Mouse (Mus musculus) gonadal fat pad, adult 2 months (tissue): ENCODE data around the gene Mrpl34. TPM values are rescaled to one million over a fixed set of nuclear protein-coding genes. Genes with fewer than 3 reads are reported as not detected.
A peak's percentile ranks its signal among the peaks of the same experiment; 100 is the strongest.

Experiments
- DNase-seq: peaks from one replicate; pipeline ENCODE4 v3.0.0-alpha.2; 2012; ENCODE audit warnings: low read depth
- polyA plus RNA-seq: library from polyadenylated mRNA; depleted of rRNA; stranded (reverse); fragments of >200 nt; gene quantifications from 2 replicates; pipeline ENCODE4 v1.2.3, GENCODE M21; 2012

The Mrpl34 gene
- polyA plus RNA-seq, 1 experiment = 63.7 TPM

DNA sequence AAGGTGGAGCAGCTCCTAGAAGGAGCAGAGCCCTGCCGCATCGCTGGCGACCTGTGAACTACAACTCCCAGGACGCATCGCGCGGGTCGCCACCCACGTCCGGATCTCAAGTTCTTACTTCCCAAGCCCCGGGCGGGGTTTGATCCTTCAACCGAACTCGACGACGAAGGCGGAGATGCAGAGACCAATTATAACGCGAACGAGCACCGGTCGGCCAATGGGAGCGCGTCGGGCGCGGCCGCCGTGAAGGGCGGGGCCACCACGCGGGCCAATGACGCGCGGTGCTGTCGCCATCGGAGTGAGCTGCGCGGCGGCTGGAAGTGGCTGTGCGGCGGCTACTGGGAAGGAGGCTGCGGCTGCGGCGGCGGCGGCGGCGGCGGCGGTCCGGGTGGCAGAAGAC lies 4.2 kb downstream of the Mrpl34 start, which contains the start of gene Dda1:
Gene Dda1, plus strand, starts transcription at position 284 of the 400 bp plus-strand sequence.
- DNase-seq = no peak

GRCm38 (mm10) chr8:71469411-71469810 lies 4.7 kb downstream of the Mrpl34 start:
- no peak for DNase-seq

DNA sequence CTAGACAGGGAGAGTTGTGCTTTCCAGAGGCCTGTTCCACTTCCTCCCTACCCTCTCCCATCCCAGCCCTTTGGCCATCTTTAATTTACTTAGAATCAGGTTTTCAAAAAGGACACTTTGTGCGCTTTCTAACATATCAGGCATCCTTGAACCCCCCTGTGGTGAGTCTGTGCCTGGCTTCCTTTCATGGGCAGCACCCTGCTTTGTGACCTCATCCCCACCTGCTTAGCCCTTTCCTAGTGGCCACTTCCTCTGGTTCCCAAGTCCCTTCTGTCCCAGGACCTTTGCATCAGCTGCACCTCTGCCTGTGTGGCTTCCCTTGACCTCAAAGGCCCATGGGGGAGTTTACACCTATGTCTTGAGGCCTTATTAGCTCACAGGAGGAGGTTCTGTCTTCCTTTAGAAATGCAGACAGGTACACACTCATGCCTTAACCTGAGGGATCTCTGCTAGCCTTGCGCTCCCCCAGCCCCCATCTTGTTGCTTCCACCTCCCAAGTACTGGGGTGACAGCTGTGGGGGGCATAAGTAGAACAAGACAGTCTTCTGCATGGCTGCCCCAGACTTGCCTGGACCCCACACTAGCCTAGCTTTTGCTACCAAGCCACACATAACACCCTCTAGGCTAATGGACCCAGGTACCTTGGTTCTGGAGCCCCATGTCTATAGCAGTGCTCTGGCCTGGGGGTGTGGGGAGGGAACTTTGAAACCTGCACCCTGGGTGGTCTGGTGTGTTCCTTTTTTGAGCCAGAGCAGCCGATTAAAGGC lies 5.6 kb downstream of the Mrpl34 start:
- no peak for DNase-seq

DNA sequence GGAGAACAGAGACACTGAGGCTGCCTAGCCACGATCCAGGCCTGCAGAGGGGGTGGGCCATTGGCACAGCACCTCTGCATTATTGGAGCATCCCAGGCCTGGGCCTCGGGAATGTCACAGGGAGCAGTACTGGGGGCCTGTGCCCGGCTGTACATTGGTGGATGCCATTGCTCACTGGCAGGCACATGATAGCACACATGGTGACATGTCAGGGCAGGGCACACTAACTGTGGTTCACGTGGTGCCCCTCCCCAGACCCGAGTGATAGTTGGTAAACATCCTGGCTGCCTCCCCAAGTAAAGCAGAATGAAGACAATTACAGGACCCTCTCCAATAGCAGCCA lies 6.1 kb downstream of the Mrpl34 start:
- DNase-seq = no peak

- DNase-seq = no peak
Measured at GRCm38 (mm10) chr8:71471861-71472260, 7.1 kb downstream of the Mrpl34 start.

DNA sequence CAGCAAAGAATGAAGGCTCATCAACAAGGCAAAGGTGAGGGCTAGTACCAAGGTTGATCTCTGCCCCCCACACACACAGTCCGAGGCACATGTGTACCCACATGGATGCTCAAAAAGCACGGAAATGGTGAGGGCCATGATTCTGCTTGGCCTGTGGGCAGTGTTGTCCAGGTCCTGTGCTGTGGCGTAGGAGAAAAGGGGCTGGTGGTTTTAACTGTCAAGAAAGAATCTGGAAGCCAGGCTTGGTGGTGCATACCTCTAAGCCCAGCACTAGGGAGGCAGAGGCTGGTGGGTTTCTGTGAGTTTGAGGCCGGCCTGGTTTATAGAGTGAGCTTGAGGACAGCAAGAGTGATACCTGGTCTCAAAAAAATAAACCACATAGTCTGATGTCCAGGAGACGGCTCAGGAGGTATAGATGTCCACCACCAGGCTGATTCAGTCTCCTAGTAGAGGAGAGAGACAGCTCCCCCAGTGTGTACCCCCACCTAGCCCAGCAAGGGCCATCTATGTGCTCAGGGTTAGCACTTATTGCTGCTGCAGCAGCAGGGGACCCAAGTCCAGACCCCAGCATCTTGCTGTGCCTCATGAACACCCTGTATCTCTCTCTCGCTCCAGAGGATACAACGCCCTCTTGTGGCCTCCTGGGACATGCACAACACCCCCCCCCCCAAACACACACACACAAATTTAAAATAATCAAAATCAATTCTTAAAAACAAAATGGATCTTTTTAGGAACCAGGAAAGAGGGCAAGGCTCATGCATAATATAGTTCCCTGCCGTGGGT lies 8.0 kb downstream of the Mrpl34 start:
- DNase-seq = no peak

DNA sequence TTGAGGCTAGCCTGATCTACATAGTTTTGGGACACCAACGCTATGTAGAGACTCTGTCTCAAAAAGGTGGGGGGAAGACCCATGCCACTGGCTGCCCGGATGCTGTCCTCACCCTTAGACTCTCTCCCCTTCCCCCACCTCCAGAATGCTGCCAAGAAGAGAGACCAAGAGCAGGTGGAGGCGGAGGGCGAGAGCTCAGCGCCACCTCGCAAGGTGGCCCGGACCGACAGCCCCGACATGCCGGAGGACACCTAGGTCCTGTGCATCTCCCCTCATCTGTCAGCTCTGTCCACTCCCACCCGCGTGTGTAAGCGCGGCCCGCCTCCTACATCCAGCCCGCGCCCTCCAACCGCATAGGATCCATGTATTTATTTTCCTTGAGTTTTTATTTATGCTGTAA lies 9.6 kb downstream of the Mrpl34 start:
- DNase-seq = no peak

DNA sequence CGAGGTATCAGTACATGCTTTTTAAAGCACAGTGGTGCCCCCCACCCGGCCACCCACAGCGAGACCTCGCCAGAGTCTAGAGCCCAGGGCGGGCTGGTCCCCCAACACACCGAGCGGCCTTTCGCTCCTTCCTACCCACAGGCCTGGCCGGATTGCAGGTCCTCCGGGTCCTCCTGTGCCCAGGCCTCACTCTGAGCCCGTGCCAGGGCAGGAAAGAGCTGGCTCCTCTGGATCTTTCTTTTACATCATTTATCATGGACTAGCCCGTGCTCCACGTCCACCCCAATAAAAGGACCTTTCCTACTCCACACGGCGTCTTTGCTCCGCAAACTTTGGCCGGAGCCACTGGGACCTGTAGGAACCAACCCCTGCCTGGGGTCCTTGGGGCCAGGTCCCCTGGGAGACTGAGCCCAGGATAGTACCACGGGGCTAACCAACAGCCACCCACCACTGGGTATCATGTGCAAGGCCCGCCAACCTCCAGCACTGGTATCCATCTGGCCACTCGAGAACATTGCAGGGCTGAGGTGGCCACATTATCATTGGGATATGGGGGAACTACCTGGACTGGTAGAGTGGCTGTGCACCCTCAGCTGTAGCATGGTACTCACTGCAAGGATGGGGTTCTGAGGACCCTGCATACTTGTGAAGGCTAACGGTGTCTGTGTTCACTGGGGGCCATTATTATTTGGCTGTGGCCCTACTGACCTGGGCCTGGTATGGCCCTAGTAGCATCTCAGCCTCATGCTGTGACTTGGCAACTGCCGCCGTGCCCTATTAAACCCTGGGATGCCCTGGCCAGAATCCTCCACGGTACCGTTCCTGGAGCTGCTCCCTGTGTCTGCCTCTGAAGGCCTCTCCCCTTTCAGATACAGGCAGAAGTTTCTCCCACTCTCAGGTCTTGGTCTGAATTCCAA lies 10.3 kb downstream of the Mrpl34 start:
- no peak for DNase-seq

DNA sequence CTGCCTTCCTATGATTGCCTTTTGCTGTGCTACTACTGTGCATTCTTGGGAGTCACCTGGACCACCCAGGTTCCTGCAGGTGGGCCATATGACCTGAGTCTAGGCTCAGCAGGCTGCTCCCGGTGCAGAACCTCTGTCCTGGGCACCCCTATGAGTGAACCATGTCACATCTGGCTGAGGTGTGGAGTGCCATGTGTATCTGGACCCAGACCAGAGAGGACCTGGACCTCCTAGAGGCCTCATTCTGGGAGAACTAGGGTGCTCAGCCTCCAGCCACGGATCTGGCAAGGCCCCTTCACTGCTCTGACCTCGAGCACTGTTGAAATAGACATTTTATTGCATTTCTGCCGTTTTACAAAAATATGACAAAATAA lies 10.9 kb downstream of the Mrpl34 start:
- DNase-seq = no peak

DNA sequence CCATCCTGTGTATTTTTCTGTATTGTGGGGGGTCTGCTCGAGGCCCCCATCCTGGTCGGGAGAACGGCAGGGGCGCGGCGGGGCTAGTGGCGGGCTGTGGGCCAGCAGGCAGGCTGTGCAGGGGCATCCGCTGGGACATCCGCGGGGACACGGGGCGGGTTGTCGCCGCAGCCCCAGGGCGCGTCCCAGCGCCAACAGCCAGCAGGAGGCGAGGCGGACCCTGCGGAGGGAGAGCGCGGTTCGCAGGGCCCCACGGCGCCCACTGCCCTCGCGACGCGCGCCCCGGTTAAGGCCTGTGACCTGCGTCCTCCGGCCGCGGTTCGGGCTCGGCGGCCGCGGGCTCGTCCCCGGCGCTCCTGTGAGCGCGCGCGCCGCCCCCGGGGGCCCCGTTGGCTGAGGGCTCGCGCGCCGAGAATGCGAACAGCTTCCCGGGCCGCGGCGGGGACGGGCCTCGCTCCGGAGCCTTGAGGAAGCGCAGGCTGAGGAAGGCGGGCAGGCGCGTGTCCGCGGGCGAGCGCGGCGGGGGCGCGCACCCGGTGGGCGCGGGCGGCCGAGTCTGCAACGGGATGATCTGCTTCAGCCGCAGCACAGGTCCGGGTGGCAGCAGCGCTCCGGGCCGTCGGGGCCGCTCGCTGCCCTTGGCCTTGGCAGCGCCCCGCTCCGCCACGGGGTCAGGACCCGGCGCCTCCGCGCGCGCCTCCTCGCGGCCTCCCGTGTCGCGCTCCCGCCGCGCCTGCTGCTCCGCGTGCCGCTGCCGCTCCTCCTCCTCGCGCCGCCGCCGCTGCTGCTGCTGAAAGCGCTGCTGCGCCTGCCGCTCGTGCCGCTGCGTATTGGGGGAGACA lies 11.6 kb downstream of the Mrpl34 start:
- DNase-seq = no peak

DNA sequence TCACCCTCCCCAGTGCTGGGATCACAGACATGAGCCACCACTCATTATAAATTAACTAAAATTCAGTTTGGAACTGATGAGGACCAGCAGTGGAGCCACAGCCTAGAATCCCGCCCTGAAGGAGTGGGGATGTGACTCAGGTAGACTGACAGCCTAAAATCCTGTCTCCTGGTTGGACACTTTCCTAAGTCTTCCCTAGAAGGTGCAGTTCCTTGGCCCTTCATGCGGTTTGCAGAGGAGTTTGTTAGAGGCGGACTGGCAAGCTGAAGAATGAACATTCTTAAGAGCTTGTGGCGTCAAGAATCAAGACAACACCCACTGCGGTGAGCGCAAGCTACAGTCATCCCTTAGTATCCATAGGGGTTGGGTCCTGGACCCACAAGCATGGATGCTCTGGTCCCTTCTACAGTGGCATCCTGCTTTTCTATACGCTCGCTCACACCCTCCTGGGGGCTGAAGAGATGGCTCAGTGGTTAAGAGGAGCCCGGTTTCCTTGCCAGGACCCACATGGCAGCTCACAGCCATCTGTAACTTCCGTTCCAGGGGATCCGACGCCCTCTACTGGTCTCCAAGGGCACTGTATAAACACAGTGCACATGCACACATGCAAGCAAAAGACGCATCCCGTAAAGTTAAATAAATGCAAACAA lies 12.6 kb downstream of the Mrpl34 start:
- DNase-seq = no peak

DNA sequence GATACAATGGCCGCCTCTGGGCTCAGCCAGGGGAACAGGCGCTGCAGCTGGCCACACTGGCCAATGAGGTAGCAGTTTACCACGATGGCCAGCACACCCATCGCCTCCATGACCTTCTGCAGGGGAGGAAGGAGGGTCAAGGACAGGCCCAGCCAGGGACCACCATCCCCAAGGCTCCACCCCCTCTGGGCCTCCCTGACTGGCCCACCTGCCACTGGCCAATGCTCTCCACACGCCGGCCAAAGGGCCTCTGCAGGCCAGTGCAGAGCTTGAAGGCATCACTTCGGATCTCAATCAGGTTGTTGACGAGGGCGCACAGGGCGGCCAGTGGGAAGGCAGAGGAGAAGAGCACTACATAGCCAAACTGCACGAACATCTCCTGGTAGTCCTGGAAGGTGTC lies 14.2 kb downstream of the Mrpl34 start:
- DNase-seq = no peak

GRCm38 (mm10) chr8:71483932-71484331 lies 19.2 kb downstream of the Mrpl34 start:
- no peak for DNase-seq

DNA sequence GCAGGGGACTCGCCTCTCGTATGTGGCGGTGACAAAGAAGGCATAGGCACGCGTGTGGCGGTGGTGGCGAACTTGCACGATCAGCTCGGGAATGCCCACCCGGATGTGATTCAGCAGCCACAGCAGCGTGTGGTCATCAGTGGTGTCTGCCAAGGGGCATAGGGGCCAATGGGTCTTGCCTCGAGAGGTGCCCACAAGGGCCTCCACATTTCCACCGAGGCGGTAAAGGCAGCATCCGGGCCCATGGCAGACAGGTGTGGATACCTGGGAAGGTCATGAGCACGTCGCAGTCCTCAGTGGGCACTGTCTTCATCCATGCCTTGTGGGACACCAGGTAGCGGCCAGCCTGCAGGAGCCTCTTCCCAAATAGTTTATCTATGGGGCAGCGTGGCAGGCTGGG lies 20.0 kb downstream of the Mrpl34 start:
- no peak for DNase-seq

DNA sequence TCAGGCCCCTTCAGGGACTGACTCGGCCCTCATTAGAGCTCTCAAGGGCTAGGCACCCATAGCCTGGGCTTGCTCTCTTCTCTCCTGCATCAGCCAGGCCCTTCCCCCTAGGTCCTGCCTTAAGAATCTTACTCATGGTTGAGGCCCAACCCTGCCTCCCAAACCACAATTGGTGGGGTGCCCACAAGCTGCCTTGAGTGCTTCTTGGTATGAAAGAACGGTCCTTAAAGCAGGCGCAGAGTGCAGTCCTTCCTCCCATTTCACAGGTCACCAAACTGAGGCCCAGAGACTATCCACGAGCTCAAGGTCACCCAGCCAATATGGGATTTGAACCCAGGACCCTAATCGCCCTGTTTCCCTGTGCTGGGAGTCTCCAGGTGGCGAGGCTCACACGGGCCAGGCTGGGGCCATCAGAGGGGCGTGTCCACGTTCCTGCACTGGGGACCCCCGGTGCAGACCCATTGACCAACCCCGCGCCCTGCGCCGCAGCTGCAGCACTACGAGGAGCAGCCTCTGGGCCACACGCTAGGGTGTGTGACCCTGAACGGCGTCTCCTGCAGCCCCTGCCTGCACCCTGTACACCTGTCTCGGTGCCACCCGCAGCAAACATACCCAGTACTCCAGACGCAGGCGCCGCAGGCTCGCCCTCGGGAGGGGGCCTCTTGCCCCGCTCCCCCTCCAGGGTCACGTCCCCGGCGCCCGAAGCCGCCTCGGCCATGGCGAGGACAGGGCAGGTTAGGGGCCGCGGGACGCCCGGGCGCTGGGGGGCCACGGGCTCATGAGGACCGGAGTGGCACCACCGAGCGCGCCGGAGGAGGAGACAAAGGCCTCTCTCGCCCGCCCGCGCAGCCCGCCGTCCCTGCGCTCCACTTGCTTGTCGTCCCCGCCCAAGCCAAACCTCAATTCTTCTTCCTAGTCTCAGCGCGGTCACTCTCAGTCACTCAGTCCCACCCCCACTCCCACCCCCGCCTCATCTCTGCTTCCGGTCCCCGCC lies 20.7 kb downstream of the Mrpl34 start, which contains the start of gene Ano8:
Gene Ano8, minus strand, starts transcription at position 822 of the 994 bp plus-strand sequence.
- no peak for DNase-seq

DNA sequence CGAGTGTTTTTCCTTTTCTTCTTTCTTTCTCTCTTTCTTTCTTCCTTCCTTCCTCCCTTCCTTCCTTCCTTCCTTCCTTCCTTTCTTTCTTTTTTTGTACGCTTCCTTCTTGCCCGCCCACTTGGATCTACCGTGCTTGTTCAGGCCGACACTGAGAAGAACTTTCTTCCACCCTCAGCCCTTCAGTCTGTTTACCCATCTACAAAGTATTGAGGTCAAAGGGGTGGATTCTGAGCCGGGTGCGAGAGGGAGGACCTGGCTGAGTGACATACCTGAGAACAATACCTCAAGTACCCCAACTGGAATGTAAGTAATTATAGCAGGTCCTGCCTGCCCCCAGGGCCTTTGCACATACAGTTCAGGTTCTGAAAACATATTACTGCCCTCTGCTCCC lies 21.4 kb downstream of the Mrpl34 start:
- no peak for DNase-seq

- DNase-seq = no peak
Measured at GRCm38 (mm10) chr8:71487691-71488445, 23.1 kb downstream of the Mrpl34 start, which contains the start of gene Gtpbp3. Gene Gtpbp3, plus strand, starts transcription at chr8:71488103.

- peak; percentile 81 for DNase-seq
Measured at GRCm38 (mm10) chr8:71488454-71488853, 23.7 kb downstream of the Mrpl34 start.

- no peak for DNase-seq
Measured at GRCm38 (mm10) chr8:71495039-71495438, 30.3 kb downstream of the Mrpl34 start.
